Mouse (Mus musculus) embryonic fibroblast, embryonic 13.5 days (primary cell): ENCODE results near the gene Sh2b1.

Source experiments
- CTCF ChIP-seq: IDR thresholded peaks from 2 replicates; pipeline ENCODE4 v1.5.1; 2011; ENCODE audit warnings: mild to moderate bottlenecking, control low read depth, low read length, moderate library complexity, borderline replicate concordance; ENCODE audit not compliant: insufficient read depth
- POLR2A ChIP-seq: IDR thresholded peaks from 2 replicates; pipeline ENCODE4 v1.6.1; 2011; ENCODE audit warnings: low read depth, mild to moderate bottlenecking, control low read depth, low read length, moderate library complexity

- TF ChIP-seq CTCF (peak; percentile 27; the same call in 1 of the 2 replicates), POLR2A (no peak)
These were observed 8.0 kb downstream of the Sh2b1 start for GRCm38 (mm10) chr7:126467271-126467670.
